Mouse (Mus musculus) ES-Bruce4 (cell line): ENCODE measurements around the gene Slc8a1. TPM values are rescaled to one million over a fixed set of nuclear protein-coding genes. Genes with fewer than 3 reads are reported as not detected.

ENCODE experiments used
- H3K27ac ChIP-seq: 2 replicates; pipeline ENCODE4 v1.5.1; 2012; ENCODE audit warnings: low read length, inconsistent platforms; ENCODE audit not compliant: insufficient read depth
- H3K27me3 ChIP-seq: 2 replicates; pipeline ENCODE4 v1.6.1; 2012; ENCODE audit warnings: mild to moderate bottlenecking, low read length, inconsistent platforms; ENCODE audit not compliant: control insufficient read depth, poor library complexity, insufficient read depth, severe bottlenecking
- H3K36me3 ChIP-seq: 2 replicates; pipeline ENCODE4 v1.6.1; 2012; ENCODE audit warnings: inconsistent platforms, mild to moderate bottlenecking, low read length, moderate library complexity; ENCODE audit not compliant: control insufficient read depth, poor library complexity, insufficient read depth, severe bottlenecking
- H3K4me1 ChIP-seq: one replicate; pipeline ENCODE4 v1.8.1; 2011; ENCODE audit warnings: low read length; ENCODE audit not compliant: control insufficient read depth, insufficient read depth
- H3K4me3 ChIP-seq: 2 replicates; pipeline ENCODE4 v1.5.1; 2011; ENCODE audit warnings: low read depth, mild to moderate bottlenecking, low read length
- H3K9ac ChIP-seq: 2 replicates; pipeline ENCODE4 v1.6.1; 2012; ENCODE audit warnings: low read depth, mild to moderate bottlenecking, inconsistent platforms; ENCODE audit not compliant: poor library complexity, severe bottlenecking
- H3K9me3 ChIP-seq: replicated peaks from 2 replicates; pipeline ENCODE4 v1.6.1; 2012; ENCODE audit warnings: mild to moderate bottlenecking, low read length, inconsistent platforms; ENCODE audit not compliant: control insufficient read depth, poor library complexity, insufficient read depth, severe bottlenecking
- CTCF ChIP-seq: IDR thresholded peaks from one replicate; pipeline ENCODE4 v1.8.1; 2011; ENCODE audit warnings: low read depth, low read length
- EP300 ChIP-seq: IDR thresholded peaks from 2 replicates; pipeline ENCODE4 v1.6.1; 2011; ENCODE audit warnings: low read depth, low read length; ENCODE audit not compliant: insufficient read depth
- POLR2A ChIP-seq: IDR thresholded peaks from one replicate; pipeline ENCODE4 v1.8.1; 2011; ENCODE audit warnings: low read length; ENCODE audit not compliant: insufficient read depth
- polyA plus RNA-seq: library from polyadenylated mRNA; stranded (reverse); fragments of >200 nt; gene quantifications from 2 replicates; pipeline ENCODE4 v1.2.4, GENCODE M21; 2011; ENCODE audit warnings: low read depth; ENCODE audit not compliant: missing spikeins, insufficient read depth, insufficient read length

The Slc8a1 gene
- polyA plus RNA-seq, 1 experiment, result 0.52 TPM

GRCm38 (mm10) chr17:81505162-81505685 is 233.0 kb downstream of the Slc8a1 start:
- no peak for TF ChIP-seq POLR2A
- no peak for TF ChIP-seq CTCF
- no peak for TF ChIP-seq EP300
- Histone ChIP-seq H3K36me3 (no peaks in the 10 kb centered on the region), H3K9ac (no peak overlapping the region), H3K4me1 (no peaks in the 10 kb centered on the region), H3K27ac (no peak overlapping the region), H3K4me3 (no peak overlapping the region), H3K9me3 (no peaks in the 10 kb centered on the region), H3K27me3 (no peaks in the 10 kb centered on the region)

GRCm38 (mm10) chr17:81504040-81504439 is 234.1 kb downstream of the Slc8a1 start:
- TF ChIP-seq CTCF (no peak), POLR2A (no peak), EP300 (no peak)
- Histone ChIP-seq H3K9me3 (no peaks in the 10 kb centered on the region), H3K27me3 (no peaks in the 10 kb centered on the region), H3K4me3 (no peak overlapping the region), H3K27ac (no peak overlapping the region), H3K9ac (no peak overlapping the region), H3K4me1 (no peaks in the 10 kb centered on the region), H3K36me3 (no peaks in the 10 kb centered on the region)

GRCm38 (mm10) chr17:81502732-81503131 is 235.4 kb downstream of the Slc8a1 start:
- Histone ChIP-seq H3K9ac (no peak overlapping the region), H3K27ac (no peak overlapping the region), H3K27me3 (no peaks in the 10 kb centered on the region), H3K9me3 (no peaks in the 10 kb centered on the region), H3K4me3 (no peak overlapping the region), H3K4me1 (no peaks in the 10 kb centered on the region), H3K36me3 (no peaks in the 10 kb centered on the region)
- TF ChIP-seq EP300 (no peak), CTCF (no peak), POLR2A (no peak)

GRCm38 (mm10) chr17:81500686-81501407 is 237.3 kb downstream of the Slc8a1 start:
- no peak overlapping the region for H3K27ac ChIP-seq
- no peak overlapping the region for H3K9ac ChIP-seq
- H3K4me1 ChIP-seq, result no peaks in the 10 kb centered on the region
- no peaks in the 10 kb centered on the region for H3K27me3 ChIP-seq
- no peaks in the 10 kb centered on the region for H3K9me3 ChIP-seq
- no peaks in the 10 kb centered on the region for H3K36me3 ChIP-seq
- H3K4me3 ChIP-seq, result no peak overlapping the region
- no peak for TF ChIP-seq CTCF
- no peak for TF ChIP-seq EP300
- TF ChIP-seq POLR2A, result no peak

GRCm38 (mm10) chr17:81497919-81498318 is 240.3 kb downstream of the Slc8a1 start:
- Histone ChIP-seq H3K27ac (no peak overlapping the region), H3K4me3 (no peak overlapping the region), H3K4me1 (no peaks in the 10 kb centered on the region), H3K9me3 (no peaks in the 10 kb centered on the region), H3K9ac (no peak overlapping the region), H3K27me3 (no peaks in the 10 kb centered on the region), H3K36me3 (no peaks in the 10 kb centered on the region)
- TF ChIP-seq POLR2A (no peak), EP300 (no peak)

GRCm38 (mm10) chr17:81496616-81497015 is 241.6 kb downstream of the Slc8a1 start:
- Histone ChIP-seq H3K36me3 (no peaks in the 10 kb centered on the region), H3K27me3 (no peaks in the 10 kb centered on the region), H3K4me1 (no peaks in the 10 kb centered on the region), H3K4me3 (no peak overlapping the region), H3K27ac (no peak overlapping the region), H3K9ac (no peak overlapping the region), H3K9me3 (no peaks in the 10 kb centered on the region)
- TF ChIP-seq CTCF (no peak), EP300 (no peak), POLR2A (no peak)
